Mouse (Mus musculus) ovary, adult 2 months (tissue): ENCODE results near the gene Keg1. TPM values are rescaled to one million over a fixed set of nuclear protein-coding genes. Genes with fewer than 3 reads are reported as not detected.

Source experiments
- polyA plus RNA-seq: library from polyadenylated mRNA; depleted of rRNA; stranded (reverse); fragments of >200 nt; gene quantifications from 2 replicates; pipeline ENCODE4 v1.2.3, GENCODE M21; 2012; rRNA removed

The Keg1 gene
- polyA plus RNA-seq: not detected in 2 replicates

DNA sequence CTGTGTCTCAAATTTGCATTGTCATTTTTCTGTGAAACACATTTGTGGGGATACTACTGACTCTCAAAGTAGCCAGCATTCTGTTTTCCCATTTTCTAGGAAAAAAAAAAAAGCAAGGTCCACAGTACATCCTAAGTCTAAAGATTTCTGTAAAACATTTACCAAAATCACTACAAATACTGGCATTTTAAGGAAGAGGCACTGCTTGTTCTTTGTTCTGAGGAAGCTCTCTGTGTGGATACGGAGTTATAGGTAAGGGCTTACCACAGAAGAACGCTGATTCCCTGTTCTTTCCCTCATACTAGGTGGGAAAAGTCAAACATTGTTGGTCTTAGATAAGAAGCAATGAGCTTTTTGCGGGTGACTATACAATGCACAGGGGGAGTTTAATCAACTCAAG, at the start of gene Keg1:
TSS of gene Keg1 (plus strand) at position 197 of the 400 bp plus-strand sequence.

GRCm38 (mm10) chr19:12670139-12670538, 25.4 kb upstream of the Keg1 start, which contains the start of gene Olfr1442:
TSS of gene Olfr1442 (plus strand) at chr19:12670439.

DNA sequence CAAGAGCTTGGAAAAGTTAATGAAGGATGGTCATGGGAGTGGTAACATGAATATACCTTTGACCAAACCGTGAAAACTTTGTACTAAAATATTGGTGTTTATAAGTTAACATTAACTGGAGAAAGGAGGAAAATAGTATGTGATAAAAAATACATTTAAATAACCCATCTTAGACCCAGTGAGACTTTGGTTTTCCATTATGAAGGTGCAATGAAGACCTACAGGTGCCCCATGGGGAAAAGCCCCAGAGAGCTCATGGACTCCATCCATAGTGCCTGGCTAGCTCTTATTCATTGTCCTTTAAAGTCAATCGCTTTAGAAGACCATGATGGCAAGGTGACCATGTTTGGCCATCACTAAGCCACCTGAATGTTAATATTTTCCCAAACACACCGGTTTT, 17.8 kb upstream of the Keg1 start, which contains the start of gene Olfr1443:
TSS of gene Olfr1443 (plus strand) at position 301 of the 400 bp plus-strand sequence.

DNA sequence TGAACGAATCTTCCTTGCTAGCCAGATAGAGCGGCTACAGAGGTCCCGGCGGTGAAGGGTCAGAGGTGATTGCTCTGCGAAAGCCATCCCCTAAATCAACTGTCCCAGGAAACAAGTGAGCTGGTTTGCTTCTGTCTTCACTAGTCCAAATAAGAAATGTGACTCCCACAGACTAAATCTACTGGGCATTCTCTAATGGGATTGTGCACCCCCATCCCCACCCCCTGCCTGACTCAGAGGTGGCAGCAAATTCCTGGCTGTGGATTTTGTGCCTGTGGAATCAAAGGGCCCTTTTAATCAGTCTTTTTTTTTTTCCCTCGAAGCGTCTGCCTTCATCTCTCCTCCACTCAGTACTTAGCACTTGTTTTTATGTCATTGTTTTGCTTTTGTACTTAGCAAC, 69.7 kb downstream of the Keg1 start, which contains the start of gene Cntf:
TSS of gene Cntf (minus strand) at position 325 of the 400 bp plus-strand sequence.

Other genes starting within 250 kb of the Keg1 start
- gene Mpeg1, start 235.0 kb upstream of the Keg1 start, polyA plus RNA-seq: 5.6 and 7.0 TPM in 2 replicates
- 32.4 and 37.7 TPM in 2 replicates for gene Dtx4, start 194.3 kb upstream of the Keg1 start, polyA plus RNA-seq
- gene Fam111a, start 150.0 kb upstream of the Keg1 start, polyA plus RNA-seq: 0.42 and 0.52 TPM in 2 replicates
- 0.09 TPM in 1 of 2 replicates, not detected in the other for gene Gm4952, start 95.8 kb upstream of the Keg1 start, polyA plus RNA-seq
- not detected in 2 replicates for gene Glyat, start 62.5 kb upstream of the Keg1 start, polyA plus RNA-seq
- not detected in 2 replicates for gene Olfr1442, start 25.3 kb upstream of the Keg1 start, polyA plus RNA-seq
- not detected in 2 replicates for gene Olfr1443, start 17.7 kb upstream of the Keg1 start, polyA plus RNA-seq
- gene Cntf, start 69.8 kb downstream of the Keg1 start, polyA plus RNA-seq: 0.58 TPM in 1 of 2 replicates, not detected in the other
- gene Zfp91, start 100.3 kb downstream of the Keg1 start, polyA plus RNA-seq: 12.1 and 13.4 TPM in 2 replicates
- gene Lpxn, start 100.4 kb downstream of the Keg1 start, polyA plus RNA-seq: 2.4 and 2.7 TPM in 2 replicates
- gene Gm5244, start 150.9 kb downstream of the Keg1 start, polyA plus RNA-seq: not detected in 2 replicates
- not detected in 2 replicates for gene Olfr1444, start 161.5 kb downstream of the Keg1 start, polyA plus RNA-seq
- gene Olfr1445, start 188.1 kb downstream of the Keg1 start, polyA plus RNA-seq: not detected in 2 replicates
- gene Olfr1446, start 197.7 kb downstream of the Keg1 start, polyA plus RNA-seq: not detected in 2 replicates
- not detected in 2 replicates for gene Olfr1447, start 208.0 kb downstream of the Keg1 start, polyA plus RNA-seq
- not detected in 2 replicates for gene Olfr1448, start 228.6 kb downstream of the Keg1 start, polyA plus RNA-seq
- not detected in 2 replicates for gene Olfr1449, start 235.1 kb downstream of the Keg1 start, polyA plus RNA-seq